Comparison of ENCODE assay signal across 24 mouse cellular contexts in genomic region chr8:116271238-116271637, GRCm38 (mm10).
A peak's percentile ranks its signal among the peaks of the same experiment; 100 is the strongest.
DNase-seq lines count a peak whose midpoint lies in the region; ATAC-seq lines count a peak whose summit lies in the region.
"Had no signal": no experiment of that assay in that cellular context is flagged by ENCODE, and none has a peak within 500 bp of the region (broad histone marks: within the 10 kb centered on the region; RNA-seq: fewer than 3 reads in every experiment).

No protein-coding gene starts in this region.

- H3K9me3 ChIP-seq in kidney, embryonic 15.5 days (replicated peaks) = no peaks in the 10 kb centered on the region
- H3K9me3 ChIP-seq: forebrain, embryonic 13.5 days; heart, embryonic 10.5 days; heart, embryonic 15.5 days; hindbrain, embryonic 12.5 days; limb, embryonic 10.5 days; limb, embryonic 15.5 days; liver, embryonic 15.5 days; neural tube, embryonic 15.5 days had no signal

- H3K4me2 ChIP-seq in kidney, embryonic 15.5 days = no peak overlapping the region
- H3K4me2 ChIP-seq: forebrain, embryonic 13.5 days; heart, embryonic 15.5 days; hindbrain, embryonic 12.5 days; limb, embryonic 15.5 days; liver, embryonic 15.5 days; lung, embryonic 14.5 days; neural tube, embryonic 15.5 days had no signal

- no peaks in the 10 kb centered on the region for H3K27me3 ChIP-seq in kidney, embryonic 15.5 days
- H3K27me3 ChIP-seq: heart, embryonic 15.5 days; hindbrain, embryonic 12.5 days; limb, embryonic 15.5 days; liver, embryonic 15.5 days; neural tube, embryonic 15.5 days had no signal

- DNase-seq in heart, adult 11 months = peak; percentile 71
- DNase-seq in heart, adult 8-10 months (ENCODE audit: low spot score) = no peak
- DNase-seq in kidney, adult 18-20 months = peak; percentile 59
- peak; percentile 43 to 73 for DNase-seq in kidney, postnatal 25 days
- no peak for DNase-seq in thymus, postnatal 14 days
- DNase-seq in left cerebral cortex, adult 11 months (ENCODE audit: low spot score) = no peak
- DNase-seq: cerebellum, adult 2 months; cerebellum, postnatal 36 days; lung, embryonic 14.5 days; lung, postnatal 14 days; midbrain, embryonic 14.5 days; right cerebral cortex, postnatal 14 days had no signal

- peak; percentile 72 for ATAC-seq in kidney, embryonic 15.5 days (replicated peaks; ENCODE audit: low FRiP score)
- no peak for ATAC-seq in CD4-positive, CD25-positive, alpha-beta regulatory T cell, adult 4 months
- ATAC-seq: forebrain, embryonic 13.5 days; hindbrain, postnatal 0 days; intestine, postnatal 0 days had no signal

- H3K36me3 ChIP-seq in kidney, embryonic 15.5 days = no peaks in the 10 kb centered on the region
- H3K36me3 ChIP-seq: heart, embryonic 10.5 days; heart, embryonic 15.5 days; hindbrain, embryonic 12.5 days; limb, embryonic 10.5 days; limb, embryonic 15.5 days; liver, embryonic 15.5 days; neural tube, embryonic 15.5 days had no signal

- no peak overlapping the region for H3K4me3 ChIP-seq in kidney, embryonic 15.5 days (replicated peaks)
- H3K4me3 ChIP-seq: forebrain, embryonic 13.5 days; heart, embryonic 10.5 days; heart, embryonic 15.5 days; hindbrain, embryonic 12.5 days; limb, embryonic 10.5 days; limb, embryonic 15.5 days; liver, embryonic 15.5 days; neural tube, embryonic 15.5 days had no signal

- H3K9ac ChIP-seq in kidney, embryonic 15.5 days = no peak overlapping the region
- H3K9ac ChIP-seq: forebrain, embryonic 13.5 days; heart, embryonic 15.5 days; hindbrain, embryonic 12.5 days; limb, embryonic 15.5 days; liver, embryonic 15.5 days; lung, embryonic 14.5 days; neural tube, embryonic 15.5 days had no signal

- peak overlapping the region; percentile 59 for H3K27ac ChIP-seq in kidney, embryonic 15.5 days
- H3K27ac ChIP-seq: forebrain, embryonic 13.5 days; heart, embryonic 10.5 days; heart, embryonic 15.5 days; hindbrain, embryonic 12.5 days; hindbrain, postnatal 0 days; limb, embryonic 10.5 days; limb, embryonic 15.5 days; liver, embryonic 15.5 days; neural tube, embryonic 15.5 days had no signal

- 66% methylated on average over 6 of the region's 6 CpGs for WGBS in kidney, embryonic 15.5 days

- 0 out of 2 replicates have a peak, but pooled peaks cover 6% of the 10 kb centered on the region for H3K4me1 ChIP-seq in kidney, embryonic 15.5 days
- H3K4me1 ChIP-seq: heart, embryonic 10.5 days; heart, embryonic 15.5 days; hindbrain, embryonic 12.5 days; limb, embryonic 15.5 days; liver, embryonic 15.5 days had no signal

Comparison
In these comparisons a context has a peak if more than half of its experiments do, and no peak if none do; other contexts are left out.
1. DNase-seq: peak in heart, adult 11 months (single experiment), kidney, adult 18-20 months (single experiment) and kidney, postnatal 25 days (2 of 2); none in heart, adult 8-10 months (single experiment), thymus, postnatal 14 days (single experiment) and left cerebral cortex, adult 11 months (single experiment).